Mouse (Mus musculus) cortical plate, adult 2 months (tissue): ENCODE results near the gene Cd7.

Source experiments
- CTCF ChIP-seq: fragments of 200-500 bp; IDR thresholded peaks from 2 replicates; pipeline ENCODE4 v1.5.1; 2011; ENCODE audit warnings: mild to moderate bottlenecking, control low read depth, low read length; ENCODE audit not compliant: insufficient read depth; ENCODE audit errors: extremely low read depth
- POLR2A ChIP-seq: fragments of 200-500 bp; IDR thresholded peaks from 2 replicates; pipeline ENCODE4 v1.6.1; 2011; ENCODE audit warnings: mild to moderate bottlenecking, low read length, control low read depth; ENCODE audit not compliant: insufficient read depth; ENCODE audit errors: extremely low read depth

DNA sequence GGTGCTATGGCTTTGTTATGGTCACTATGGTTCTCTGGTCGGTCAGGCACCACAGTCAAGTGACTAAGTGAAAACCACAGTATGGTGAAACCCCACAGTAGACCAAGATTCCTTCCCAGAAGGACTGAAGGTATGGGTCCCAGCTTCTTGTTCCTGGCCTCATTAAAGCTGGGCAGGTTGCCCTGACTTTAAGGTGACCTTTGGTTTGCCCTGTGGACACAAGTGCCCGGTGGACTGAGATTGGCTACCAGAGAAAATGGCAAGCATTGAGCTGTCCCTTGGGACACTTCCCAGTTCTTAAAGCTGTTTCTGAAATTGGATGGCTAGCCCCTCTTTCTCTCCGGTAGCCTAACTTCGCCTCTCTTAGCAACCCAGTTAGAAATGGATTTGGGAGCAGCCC lies 19.7 kb upstream of the Cd7 start:
- TF ChIP-seq POLR2A (no peak), CTCF (no peak)
